Mouse (Mus musculus) effector memory CD4-positive, alpha-beta T cell, adult 7 months (primary cell): ENCODE measurements around the gene Ugdh. TPM values are rescaled to one million over a fixed set of nuclear protein-coding genes. Genes with fewer than 3 reads are reported as not detected.

ENCODE experiments used
- polyA plus RNA-seq: library from polyadenylated mRNA; unstranded; fragments of 100-300 nt; shearing (Covaris generic); gene quantifications from one replicate; pipeline ENCODE4 v1.2.1, GENCODE M21; 2017

Ugdh gene
- 28.9 TPM for polyA plus RNA-seq

GRCm38 (mm10) chr5:65435806-65436561, at the start of gene Ugdh:
Gene Ugdh (minus strand): TSS chr5:65435949.

GRCm38 (mm10) chr5:65390648-65391644, 44.8 kb downstream of the Ugdh start, which contains the start of the genes Rpl9 and Lias:
Gene Rpl9 (minus strand): TSS chr5:65391444.
Gene Lias (plus strand): TSS chr5:65391497.

Other genes starting within 250 kb of the Ugdh start
- gene Wdr19, start 236.3 kb downstream of the Ugdh start, polyA plus RNA-seq = 1.9 TPM
- gene Rfc1, start 100.3 kb downstream of the Ugdh start, polyA plus RNA-seq = 38.6 TPM
- not detected for gene Klb, start 87.6 kb downstream of the Ugdh start, polyA plus RNA-seq
- gene Rpl9, start 44.5 kb downstream of the Ugdh start, polyA plus RNA-seq = 978 TPM
- gene Lias, start 44.5 kb downstream of the Ugdh start, polyA plus RNA-seq = 31.3 TPM
- not detected for gene Gm43552, start 56.9 kb upstream of the Ugdh start, polyA plus RNA-seq
- 121 TPM for gene Smim14, start 101.2 kb upstream of the Ugdh start, polyA plus RNA-seq
- 115 TPM for gene Ube2k, start 101.3 kb upstream of the Ugdh start, polyA plus RNA-seq